Mouse (Mus musculus): Measurements from ENCODE around the gene Gm44502. TPM values are rescaled to one million over a fixed set of nuclear protein-coding genes. Genes with fewer than 3 reads are reported as not detected.
A peak's percentile ranks its signal among the peaks of the same experiment; 100 is the strongest.

The Gm44502 gene
- polyA plus RNA-seq (2015; fragmentation: Nextera tagmentation; extraction: Ambion mirVana): not detected in 2 replicates

GRCm38 (mm10) chr15:89429352-89430221 is at the start of gene Gm44502, which contains the start of the genes C730034F03Rik and Chkb:
TSS of gene Gm44502 (minus strand) at chr15:89429696.
TSS of gene C730034F03Rik (plus strand) at chr15:89429589.
TSS of gene Chkb (minus strand) at chr15:89429908.
- peak within 1 kb of the TSS; percentile 77 for H3K4me3 ChIP-seq
- H3K4me2 ChIP-seq (replicated peaks): peak within 1 kb of the TSS; percentile 91
- under 1% methylated on average over 70 of the region's 70 CpGs for WGBS
- H3K9me3 ChIP-seq: no peaks in the 10 kb centered on the region
- H3K36me3 ChIP-seq: peaks cover 26% of the 10 kb centered on the region
- H3K27me3 ChIP-seq: no peaks in the 10 kb centered on the region
- peak within 1 kb of the TSS; percentile 93 for H3K27ac ChIP-seq
- peak within 1 kb of the TSS; percentile 75 for H3K9ac ChIP-seq
- ATAC-seq (ENCODE audit: low FRiP score, low read depth): peak; percentile 92
- H3K4me1 ChIP-seq: peaks cover 22% of the 10 kb centered on the region

GRCm38 (mm10) chr15:89478622-89479021 is 49.1 kb upstream of the Gm44502 start:
- no peaks in the 10 kb centered on the region for H3K36me3 ChIP-seq
- peaks cover 8% of the 10 kb centered on the region; the same call in 1 of the 2 replicates for H3K9me3 ChIP-seq
- no peak overlapping the region for H3K27ac ChIP-seq
- H3K27me3 ChIP-seq: no peaks in the 10 kb centered on the region
- H3K4me1 ChIP-seq: peaks cover 8% of the 10 kb centered on the region
- no peak overlapping the region for H3K4me2 ChIP-seq (replicated peaks)
- WGBS: 88% methylated on average over 3 of the region's 3 CpGs
- no peak overlapping the region for H3K9ac ChIP-seq
- H3K4me3 ChIP-seq: no peak overlapping the region
- ATAC-seq (ENCODE audit: low FRiP score, low read depth): no peak

GRCm38 (mm10) chr15:89477806-89478205 is 48.3 kb upstream of the Gm44502 start:
- ATAC-seq (ENCODE audit: low FRiP score, low read depth): no peak
- H3K4me3 ChIP-seq: no peak overlapping the region
- peaks cover 8% of the 10 kb centered on the region for H3K4me1 ChIP-seq
- 51% methylated on average over 8 of the region's 8 CpGs for WGBS
- no peaks in the 10 kb centered on the region for H3K27me3 ChIP-seq
- H3K9ac ChIP-seq: no peak overlapping the region
- no peak overlapping the region for H3K27ac ChIP-seq
- H3K9me3 ChIP-seq: peaks cover 8% of the 10 kb centered on the region; the same call in 1 of the 2 replicates
- no peak overlapping the region for H3K4me2 ChIP-seq (replicated peaks)
- H3K36me3 ChIP-seq: no peaks in the 10 kb centered on the region

GRCm38 (mm10) chr15:89477091-89477491 is 47.6 kb upstream of the Gm44502 start, which contains the start of gene Arsa:
TSS of gene Arsa (minus strand) at chr15:89477425.
- Histone ChIP-seq H3K27ac (peak within 1 kb of the TSS; percentile 73; the same call in 1 of the 2 replicates), H3K36me3 (no peaks in the 10 kb centered on the region), H3K9ac (peak within 1 kb of the TSS; percentile 74), H3K4me3 (peak within 1 kb of the TSS; percentile 66), H3K4me2 (replicated peaks) (peak within 1 kb of the TSS; percentile 90), H3K9me3 (peaks cover 2% of the 10 kb centered on the region; the same call in 1 of the 2 replicates), H3K27me3 (no peaks in the 10 kb centered on the region), H3K4me1 (peaks cover 8% of the 10 kb centered on the region)
- no peak for ATAC-seq (ENCODE audit: low FRiP score, low read depth)
- WGBS: 25% methylated on average over 9 of the region's 9 CpGs

- WGBS: 6% methylated on average over 5 of the region's 5 CpGs
- Histone ChIP-seq H3K27ac (peak overlapping the region; percentile 73; the same call in 1 of the 2 replicates), H3K4me3 (peak overlapping the region; percentile 66)
Observed at GRCm38 (mm10) chr15:89476475-89476815, 46.9 kb upstream of the Gm44502 start.

GRCm38 (mm10) chr15:89475611-89476474 is 46.3 kb upstream of the Gm44502 start:
- Histone ChIP-seq H3K27ac (peak overlapping the region; percentile 73; the same call in 1 of the 2 replicates), H3K36me3 (no peaks in the 10 kb centered on the region), H3K4me1 (peaks cover 8% of the 10 kb centered on the region), H3K4me2 (replicated peaks) (peak overlapping the region; percentile 90), H3K9ac (peak overlapping the region; percentile 74), H3K9me3 (no peaks in the 10 kb centered on the region), H3K27me3 (no peaks in the 10 kb centered on the region), H3K4me3 (peak overlapping the region; percentile 66)
- whole genome bisulfite sequencing: 9% methylated on average over 44 of the region's 44 CpGs
- ATAC-seq (ENCODE audit: low FRiP score, low read depth): peak; percentile 99

More at GRCm38 (mm10) chr15:89476475-89476815, 46.9 kb upstream of the Gm44502 start:
- Histone ChIP-seq H3K36me3 (no peaks in the 10 kb centered on the region), H3K9me3 (no peaks in the 10 kb centered on the region), H3K9ac (peak overlapping the region; percentile 74), H3K4me2 (replicated peaks) (peak overlapping the region; percentile 90), H3K4me1 (peaks cover 8% of the 10 kb centered on the region), H3K27me3 (no peaks in the 10 kb centered on the region)
- no peak; the same call in 1 of the 2 replicates for ATAC-seq (ENCODE audit: low FRiP score, low read depth)

- Histone ChIP-seq H3K27me3 (no peaks in the 10 kb centered on the region), H3K4me3 (peak overlapping the region; percentile 66), H3K4me2 (replicated peaks) (peak overlapping the region; percentile 90), H3K36me3 (no peaks in the 10 kb centered on the region), H3K4me1 (peaks cover 8% of the 10 kb centered on the region), H3K9me3 (no peaks in the 10 kb centered on the region), H3K9ac (peak overlapping the region; percentile 74), H3K27ac (no peak overlapping the region)
- no peak for ATAC-seq (ENCODE audit: low FRiP score, low read depth)
- WGBS: 89% methylated on average over 7 of the region's 7 CpGs
Observed at GRCm38 (mm10) chr15:89475293-89475600, 45.8 kb upstream of the Gm44502 start.

GRCm38 (mm10) chr15:89474596-89475292 is 45.2 kb upstream of the Gm44502 start:
- peaks cover 8% of the 10 kb centered on the region for H3K4me1 ChIP-seq
- H3K27ac ChIP-seq: no peak overlapping the region
- peak overlapping the region; percentile 90; the same call in 1 of the 2 replicates for H3K4me2 ChIP-seq (replicated peaks)
- ATAC-seq (ENCODE audit: low FRiP score, low read depth): no peak
- H3K4me3 ChIP-seq: peak overlapping the region; percentile 66; the same call in 1 of the 2 replicates
- H3K36me3 ChIP-seq: no peaks in the 10 kb centered on the region
- H3K9ac ChIP-seq: 0 out of 2 replicates have a peak overlapping the region, but pooled peaks have one; percentile 74
- no peaks in the 10 kb centered on the region for H3K9me3 ChIP-seq
- WGBS: 91% methylated on average over 19 of the region's 19 CpGs
- H3K27me3 ChIP-seq: no peaks in the 10 kb centered on the region

- no peaks in the 10 kb centered on the region for H3K9me3 ChIP-seq
- H3K4me1 ChIP-seq: peaks cover 8% of the 10 kb centered on the region
- H3K4me3 ChIP-seq: no peak overlapping the region
- WGBS: 96% methylated on average over 8 of the region's 8 CpGs
- H3K9ac ChIP-seq: no peak overlapping the region
- no peaks in the 10 kb centered on the region for H3K36me3 ChIP-seq
- ATAC-seq (ENCODE audit: low FRiP score, low read depth): no peak
- no peak overlapping the region for H3K4me2 ChIP-seq (replicated peaks)
- H3K27ac ChIP-seq: no peak overlapping the region
- no peaks in the 10 kb centered on the region for H3K27me3 ChIP-seq
Observed at GRCm38 (mm10) chr15:89473921-89474320, 44.4 kb upstream of the Gm44502 start.

GRCm38 (mm10) chr15:89473370-89473769 is 43.9 kb upstream of the Gm44502 start:
- no peak for ATAC-seq (ENCODE audit: low FRiP score, low read depth)
- H3K36me3 ChIP-seq: no peaks in the 10 kb centered on the region
- no peaks in the 10 kb centered on the region for H3K27me3 ChIP-seq
- no peak overlapping the region for H3K27ac ChIP-seq
- H3K4me1 ChIP-seq: peaks cover 8% of the 10 kb centered on the region
- no peak overlapping the region for H3K4me3 ChIP-seq
- no peak overlapping the region for H3K4me2 ChIP-seq (replicated peaks)
- WGBS: 87% methylated on average over 9 of the region's 9 CpGs
- no peak overlapping the region for H3K9ac ChIP-seq
- H3K9me3 ChIP-seq: no peaks in the 10 kb centered on the region

GRCm38 (mm10) chr15:89471476-89471875 is 42.0 kb upstream of the Gm44502 start:
- H3K4me3 ChIP-seq: no peak overlapping the region
- 80% methylated on average over 4 of the region's 4 CpGs for WGBS
- no peak for ATAC-seq (ENCODE audit: low FRiP score, low read depth)
- no peak overlapping the region for H3K9ac ChIP-seq
- no peaks in the 10 kb centered on the region for H3K27me3 ChIP-seq
- H3K4me2 ChIP-seq (replicated peaks): no peak overlapping the region
- H3K4me1 ChIP-seq: peaks cover 8% of the 10 kb centered on the region
- no peaks in the 10 kb centered on the region for H3K36me3 ChIP-seq
- no peaks in the 10 kb centered on the region for H3K9me3 ChIP-seq
- H3K27ac ChIP-seq: no peak overlapping the region
